Mouse (Mus musculus) stomach, postnatal 0 days (tissue): ENCODE results near the gene Glipr2. TPM values are rescaled to one million over a fixed set of nuclear protein-coding genes. Genes with fewer than 3 reads are reported as not detected.

Source experiments
- ATAC-seq: fragments of 200-750 bp; cut with Nextera tagmentation; 2 replicates; pipeline ENCODE4 v1.8.0; 2017; ENCODE audit not compliant: low FRiP score, low TSS enrichment
- DNase-seq: peaks from one replicate; pipeline ENCODE4 v3.0.0-alpha.2; 2016; ENCODE audit warnings: low spot score
- H3K27ac ChIP-seq: fragments of 300-500 bp; sonication (generic); replicated peaks from 2 replicates; pipeline ENCODE4 v1.5.1; 2014; ENCODE audit warnings: mild to moderate bottlenecking, control low read depth
- H3K27me3 ChIP-seq: fragments of 300-500 bp; sonication (generic); 2 replicates; pipeline ENCODE4 v1.6.1; 2014; ENCODE audit warnings: low read length; ENCODE audit not compliant: control insufficient read depth, insufficient read depth
- H3K36me3 ChIP-seq: fragments of 300-500 bp; sonication (generic); 2 replicates; pipeline ENCODE4 v1.6.1; 2014; ENCODE audit warnings: low read length, mixed read lengths; ENCODE audit not compliant: control insufficient read depth, insufficient read depth
- H3K4me1 ChIP-seq: fragments of 300-500 bp; sonication (generic); replicated peaks from 2 replicates; pipeline ENCODE4 v1.6.1; 2014; ENCODE audit warnings: antibody characterized with exemption; ENCODE audit not compliant: control insufficient read depth, insufficient read depth
- H3K4me2 ChIP-seq: fragments of 300-500 bp; sonication (generic); replicated peaks from 2 replicates; pipeline ENCODE4 v1.6.1; 2014; ENCODE audit warnings: low read depth, mild to moderate bottlenecking, control low read depth, moderate library complexity
- H3K4me3 ChIP-seq: fragments of 300-500 bp; sonication (generic); 2 replicates; pipeline ENCODE4 v1.5.1; 2014; ENCODE audit warnings: low read depth, low read length, control low read depth
- H3K9ac ChIP-seq: fragments of 300-500 bp; sonication (generic); 2 replicates; pipeline ENCODE4 v1.6.1; 2014; ENCODE audit warnings: mild to moderate bottlenecking, low read length, control low read depth, mixed read lengths
- H3K9me3 ChIP-seq: fragments of 300-500 bp; sonication (generic); 2 replicates; pipeline ENCODE4 v1.6.1; 2016; ENCODE audit warnings: low read length; ENCODE audit not compliant: control insufficient read depth
- CTCF ChIP-seq: IDR thresholded peaks from 2 replicates; pipeline ENCODE4 v1.5.1; 2016; ENCODE audit warnings: antibody characterized with exemption, low read depth, mild to moderate bottlenecking, moderate library complexity
- EP300 ChIP-seq: optimal IDR thresholded peaks from 2 replicates; pipeline ENCODE3; 2016; ENCODE audit warnings: antibody characterized with exemption
- WGBS: fragments of 180-500 bp; shearing (Covaris S2); extraction: QIAGEN DNeasy Blood & Tissue Kit; methylation state at CpG from one replicate; pipeline ENCODE4 v1.1.7; 2014; 5-methylcytosine and 5-hydroxymethylcytosine counted together
- polyA plus RNA-seq: library from polyadenylated mRNA; unstranded; fragments of >200 nt; fragmentation: Nextera tagmentation; extraction: Ambion mirVana; gene quantifications from 2 replicates; pipeline ENCODE4 v1.2.1, GENCODE M21; 2015

Glipr2 gene
- polyA plus RNA-seq, 1 experiment from 2014 or later = 46.4 TPM

GRCm38 (mm10) chr4:43965856-43966535 lies 8.8 kb downstream of the Glipr2 start:
- Histone ChIP-seq H3K4me2 (no peak overlapping the region), H3K4me3 (no peak overlapping the region), H3K4me1 (peaks cover 7% of the 10 kb centered on the region; the same call in 1 of the 2 replicates), H3K27me3 (no peaks in the 10 kb centered on the region), H3K9me3 (no peaks in the 10 kb centered on the region), H3K27ac (peak overlapping the region; percentile 77), H3K36me3 (no peaks in the 10 kb centered on the region), H3K9ac (0 out of 2 replicates have a peak overlapping the region, but pooled peaks have one; percentile 35)
- DNase-seq = no peak
- TF ChIP-seq EP300 (no peak), CTCF (no peak)
- no peak for ATAC-seq
- 72% methylated on average over 7 of the region's 7 CpGs for WGBS

GRCm38 (mm10) chr4:43968650-43969049 lies 11.4 kb downstream of the Glipr2 start:
- DNase-seq (no peak), ATAC-seq (no peak)
- Histone ChIP-seq H3K4me2 (no peak overlapping the region; the same call in 1 of the 2 replicates), H3K27ac (peak overlapping the region; percentile 58; the same call in 1 of the 2 replicates), H3K9ac (peak overlapping the region; percentile 31; the same call in 1 of the 2 replicates), H3K4me3 (no peak overlapping the region), H3K27me3 (no peaks in the 10 kb centered on the region), H3K4me1 (peaks cover 7% of the 10 kb centered on the region; the same call in 1 of the 2 replicates), H3K9me3 (no peaks in the 10 kb centered on the region), H3K36me3 (no peaks in the 10 kb centered on the region)
- TF ChIP-seq EP300 (no peak), CTCF (no peak)
- 47% methylated on average over 13 of the region's 13 CpGs for WGBS

GRCm38 (mm10) chr4:43969373-43969772 lies 12.2 kb downstream of the Glipr2 start:
- Histone ChIP-seq H3K9me3 (no peaks in the 10 kb centered on the region), H3K4me2 (no peak overlapping the region), H3K36me3 (no peaks in the 10 kb centered on the region), H3K27me3 (no peaks in the 10 kb centered on the region), H3K27ac (peak overlapping the region; percentile 49; the same call in 1 of the 2 replicates), H3K4me1 (peaks cover 7% of the 10 kb centered on the region; the same call in 1 of the 2 replicates), H3K9ac (peak overlapping the region; percentile 31; the same call in 1 of the 2 replicates), H3K4me3 (no peak overlapping the region)
- 27% methylated on average over 4 of the region's 4 CpGs for WGBS
- no peak for ATAC-seq
- TF ChIP-seq CTCF (no peak), EP300 (no peak)
- no peak for DNase-seq

GRCm38 (mm10) chr4:43970393-43971330 lies 13.5 kb downstream of the Glipr2 start:
- Histone ChIP-seq H3K9me3 (no peaks in the 10 kb centered on the region), H3K27ac (no peak overlapping the region), H3K27me3 (no peaks in the 10 kb centered on the region), H3K4me2 (no peak overlapping the region), H3K4me1 (0 out of 2 replicates have a peak, but pooled peaks cover 7% of the 10 kb centered on the region), H3K36me3 (no peaks in the 10 kb centered on the region), H3K4me3 (no peak overlapping the region), H3K9ac (no peak overlapping the region)
- WGBS = 92% methylated on average over 20 of the region's 20 CpGs
- no peak for TF ChIP-seq EP300
- no peak for TF ChIP-seq CTCF
- DNase-seq = no peak
- ATAC-seq = no peak

- WGBS = 65% methylated on average over 9 of the region's 9 CpGs
- H3K9ac ChIP-seq = no peak overlapping the region
Measured at GRCm38 (mm10) chr4:43971541-43972136, 14.4 kb downstream of the Glipr2 start.

More at GRCm38 (mm10) chr4:43971541-43972136, 14.4 kb downstream of the Glipr2 start:
- Histone ChIP-seq H3K27ac (peak overlapping the region; percentile 56), H3K4me2 (no peak overlapping the region), H3K9me3 (no peaks in the 10 kb centered on the region), H3K27me3 (no peaks in the 10 kb centered on the region), H3K36me3 (no peaks in the 10 kb centered on the region), H3K4me3 (no peak overlapping the region), H3K4me1 (0 out of 2 replicates have a peak, but pooled peaks cover 2% of the 10 kb centered on the region)
- TF ChIP-seq CTCF (no peak), EP300 (no peak)
- ATAC-seq (no peak), DNase-seq (no peak)
